Mouse (Mus musculus) neural tube, embryonic 14.5 days (tissue): ENCODE results near the gene S100a1. TPM values are rescaled to one million over a fixed set of nuclear protein-coding genes. Genes with fewer than 3 reads are reported as not detected.

Source experiments
- ATAC-seq: fragments of 200-750 bp; cut with Nextera tagmentation; 2 replicates; pipeline ENCODE4 v1.8.0; 2017; ENCODE audit warnings: low read depth, mild to moderate bottlenecking, moderate TSS enrichment, moderate library complexity
- H3K27ac ChIP-seq: fragments of 300-500 bp; sonication (generic); 2 replicates; pipeline ENCODE4 v1.5.1; 2014; ENCODE audit warnings: low read depth, mild to moderate bottlenecking, control low read depth, low read length, moderate library complexity, mixed read lengths
- H3K27me3 ChIP-seq: fragments of 300-500 bp; sonication (generic); 2 replicates; pipeline ENCODE4 v1.6.1; 2014; ENCODE audit warnings: low read length; ENCODE audit not compliant: control insufficient read depth, insufficient read depth
- H3K36me3 ChIP-seq: fragments of 300-500 bp; sonication (generic); 2 replicates; pipeline ENCODE4 v1.6.1; 2014; ENCODE audit warnings: low read length, mixed read lengths; ENCODE audit not compliant: control insufficient read depth, insufficient read depth
- H3K4me1 ChIP-seq: fragments of 300-500 bp; sonication (generic); 2 replicates; pipeline ENCODE4 v1.6.1; 2014; ENCODE audit warnings: low read length; ENCODE audit not compliant: control insufficient read depth, insufficient read depth
- H3K4me2 ChIP-seq: fragments of 300-500 bp; sonication (generic); 2 replicates; pipeline ENCODE4 v1.6.1; 2014; ENCODE audit warnings: mild to moderate bottlenecking, low read depth, low read length, control low read depth
- H3K4me3 ChIP-seq: fragments of 300-500 bp; sonication (generic); 2 replicates; pipeline ENCODE4 v1.5.1; 2014; ENCODE audit warnings: low read depth, low read length, control low read depth, mixed read lengths
- H3K9ac ChIP-seq: fragments of 300-500 bp; sonication (generic); replicated peaks from 2 replicates; pipeline ENCODE4 v1.6.1; 2014; ENCODE audit warnings: low read depth, mild to moderate bottlenecking, control low read depth, low read length, mixed read lengths
- H3K9me3 ChIP-seq: fragments of 300-500 bp; sonication (generic); 2 replicates; pipeline ENCODE4 v1.6.1; 2016; ENCODE audit warnings: low read length; ENCODE audit not compliant: control insufficient read depth
- WGBS: fragments of 180-500 bp; shearing (Covaris S2); extraction: QIAGEN DNeasy Blood & Tissue Kit; methylation state at CpG from one replicate; pipeline ENCODE4 v1.1.7; 2014; 5-methylcytosine and 5-hydroxymethylcytosine counted together
- polyA plus RNA-seq: library from polyadenylated mRNA; unstranded; fragments of >200 nt; fragmentation: Nextera tagmentation; extraction: Ambion mirVana; gene quantifications from 2 replicates; pipeline ENCODE4 v1.2.1, GENCODE M21; 2014

S100a1 gene
- 15.8 and 18.6 TPM in 2 replicates for polyA plus RNA-seq

GRCm38 (mm10) chr3:90513796-90514590, at the start of gene S100a1, which contains the start of gene S100a13:
Gene S100a1, minus strand, starts transcription at chr3:90514392.
Gene S100a13, plus strand, starts transcription at chr3:90514435.
- Histone ChIP-seq H3K4me2 (peak within 1 kb of the TSS; percentile 39), H3K9me3 (no peaks in the 10 kb centered on the region), H3K4me3 (peak within 1 kb of the TSS; percentile 16), H3K27ac (no peak within 1 kb of the TSS), H3K36me3 (no peaks in the 10 kb centered on the region), H3K9ac (0 out of 2 replicates have a peak within 1 kb of the TSS, but pooled peaks have one; percentile 4), H3K27me3 (peaks cover 2% of the 10 kb centered on the region; the same call in 1 of the 2 replicates), H3K4me1 (peaks cover 8% of the 10 kb centered on the region)
- no peak for ATAC-seq
- 4% methylated on average over 25 of the region's 25 CpGs for WGBS

DNA sequence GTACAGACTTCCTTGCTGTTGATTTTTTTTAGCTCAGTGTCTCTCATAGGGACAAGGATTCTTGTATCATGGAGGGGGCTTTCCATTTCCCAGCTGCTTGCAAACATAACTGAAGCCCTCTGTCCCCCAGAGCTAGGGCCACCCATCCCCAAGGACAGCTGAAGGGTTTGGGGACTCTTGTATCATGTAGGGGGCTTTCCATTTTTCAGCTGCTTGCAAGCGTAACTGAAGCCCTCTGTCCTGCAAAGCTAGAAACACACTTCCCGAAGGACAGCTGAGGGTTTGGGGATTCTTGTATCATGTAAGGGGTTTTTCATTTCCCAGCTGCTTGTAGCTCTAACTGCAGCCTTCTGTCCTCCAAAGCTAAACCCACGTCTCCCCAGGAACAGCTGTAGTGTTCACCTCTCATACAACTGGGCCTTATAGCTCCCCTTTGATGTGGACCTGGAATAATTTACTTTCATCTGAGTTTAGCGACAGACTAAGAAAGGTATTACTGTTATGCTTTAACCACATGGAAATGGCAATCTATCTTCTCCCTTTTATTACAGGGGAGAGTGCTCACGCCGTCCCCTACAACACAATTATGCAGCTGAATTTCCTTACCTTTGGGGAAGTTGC, 45.9 kb upstream of the S100a1 start, which contains the start of gene S100a3:
Gene S100a3, plus strand, starts transcription at position 571 of the 621 bp plus-strand sequence.
- H3K9me3 ChIP-seq, result no peaks in the 10 kb centered on the region
- no peak within 1 kb of the TSS for H3K9ac ChIP-seq
- H3K4me3 ChIP-seq, result no peak within 1 kb of the TSS
- ATAC-seq, result no peak
- 83% methylated on average over 6 of the region's 6 CpGs for WGBS
- H3K27ac ChIP-seq, result no peak within 1 kb of the TSS
- no peaks in the 10 kb centered on the region for H3K27me3 ChIP-seq
- H3K4me1 ChIP-seq, result no peaks in the 10 kb centered on the region
- no peak within 1 kb of the TSS for H3K4me2 ChIP-seq
- H3K36me3 ChIP-seq, result no peaks in the 10 kb centered on the region

- Histone ChIP-seq H3K27me3 (no peaks in the 10 kb centered on the region), H3K9me3 (no peaks in the 10 kb centered on the region), H3K27ac (no peak overlapping the region), H3K4me3 (no peak overlapping the region), H3K4me1 (no peaks in the 10 kb centered on the region), H3K9ac (no peak overlapping the region), H3K4me2 (no peak overlapping the region), H3K36me3 (no peaks in the 10 kb centered on the region)
- 35% methylated on average over 5 of the region's 5 CpGs for WGBS
- peak; percentile 90 for ATAC-seq
Observed at GRCm38 (mm10) chr3:90555954-90556353, 41.8 kb upstream of the S100a1 start.

DNA sequence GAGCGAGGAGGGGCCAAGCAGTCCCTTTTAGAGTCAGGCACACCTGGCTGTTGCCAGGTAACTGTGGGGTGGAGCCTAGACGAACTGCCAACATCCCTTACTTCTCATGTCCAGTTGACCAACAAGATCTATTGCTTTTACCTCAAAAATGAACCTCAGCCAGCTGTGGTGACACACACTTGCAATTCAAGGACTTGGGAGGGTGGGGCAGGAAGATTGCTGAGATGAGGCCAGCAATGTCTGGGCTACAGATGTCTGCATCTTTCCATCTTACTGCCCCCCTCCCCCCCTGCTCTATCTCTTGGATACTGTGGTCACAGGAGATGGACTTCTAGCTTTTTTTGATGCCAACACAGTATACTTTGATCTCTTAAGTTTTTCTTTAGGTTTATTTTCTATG, 38.0 kb upstream of the S100a1 start:
- Histone ChIP-seq H3K36me3 (no peaks in the 10 kb centered on the region), H3K27me3 (no peaks in the 10 kb centered on the region), H3K4me2 (no peak overlapping the region), H3K4me3 (no peak overlapping the region), H3K9me3 (no peaks in the 10 kb centered on the region), H3K9ac (no peak overlapping the region), H3K4me1 (no peaks in the 10 kb centered on the region), H3K27ac (no peak overlapping the region)
- WGBS, result 91% methylated on average over 2 of the region's 2 CpGs
- ATAC-seq, result no peak

DNA sequence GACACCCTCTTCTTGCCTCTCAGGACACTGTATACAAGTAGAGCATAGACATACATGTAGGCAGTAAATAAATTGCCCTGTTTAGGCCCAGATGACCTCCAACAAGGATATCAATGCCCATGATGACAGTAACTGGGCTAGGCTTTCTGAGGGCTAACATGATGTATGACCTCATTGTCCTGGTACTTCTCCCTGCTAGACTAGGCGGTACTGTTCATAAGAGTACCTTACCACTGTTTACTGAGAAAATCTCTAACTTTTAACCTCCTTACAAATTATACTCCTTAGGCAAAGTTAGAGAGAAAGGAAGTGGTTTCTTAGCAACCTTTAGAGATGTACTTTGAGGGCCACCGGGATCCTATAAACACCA, 36.2 kb upstream of the S100a1 start:
- ATAC-seq, result no peak

GRCm38 (mm10) chr3:90549676-90550420, 35.7 kb upstream of the S100a1 start:
- no peak for ATAC-seq
- Histone ChIP-seq H3K4me3 (no peak overlapping the region), H3K9me3 (no peaks in the 10 kb centered on the region)

More for the DNA sequence above, 36.2 kb upstream of the S100a1 start:
- Histone ChIP-seq H3K36me3 (no peaks in the 10 kb centered on the region), H3K27ac (no peak overlapping the region), H3K9ac (no peak overlapping the region), H3K27me3 (no peaks in the 10 kb centered on the region), H3K4me1 (no peaks in the 10 kb centered on the region), H3K4me3 (no peak overlapping the region), H3K9me3 (no peaks in the 10 kb centered on the region), H3K4me2 (no peak overlapping the region)
- 87% methylated on average over 2 of the region's 2 CpGs for WGBS

DNA sequence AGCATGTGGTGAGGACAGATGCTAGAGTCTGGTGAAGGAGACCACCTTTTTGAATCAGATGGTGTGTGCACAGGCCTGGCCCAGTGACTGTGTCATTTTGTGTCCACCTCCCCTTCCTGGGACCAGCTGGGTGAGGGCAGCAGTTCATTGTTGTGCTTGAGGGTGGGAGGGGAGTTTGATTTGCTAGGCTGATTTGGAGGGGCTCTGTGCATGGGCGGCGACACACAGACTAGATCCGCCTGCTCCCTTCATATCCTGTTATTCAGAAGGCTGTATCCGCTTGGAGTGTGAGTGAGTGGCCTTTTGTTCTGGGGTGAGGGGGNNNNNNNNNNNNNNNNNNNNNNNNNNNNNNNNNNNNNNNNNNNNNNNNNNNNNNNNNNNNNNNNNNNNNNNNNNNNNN, 26.7 kb upstream of the S100a1 start:
- no peaks in the 10 kb centered on the region for H3K36me3 ChIP-seq
- no peaks in the 10 kb centered on the region for H3K27me3 ChIP-seq
- 42% methylated on average over 4 of the region's 4 CpGs for WGBS
- no peak overlapping the region for H3K4me2 ChIP-seq
- H3K4me1 ChIP-seq, result no peaks in the 10 kb centered on the region
- H3K9ac ChIP-seq, result no peak overlapping the region
- no peak overlapping the region for H3K27ac ChIP-seq
- H3K9me3 ChIP-seq, result no peaks in the 10 kb centered on the region
- H3K4me3 ChIP-seq, result no peak overlapping the region
- no peak for ATAC-seq

More at GRCm38 (mm10) chr3:90549676-90550420, 35.7 kb upstream of the S100a1 start:
- Histone ChIP-seq H3K4me2 (no peak overlapping the region), H3K27ac (no peak overlapping the region), H3K27me3 (no peaks in the 10 kb centered on the region), H3K9ac (no peak overlapping the region), H3K4me1 (no peaks in the 10 kb centered on the region), H3K36me3 (no peaks in the 10 kb centered on the region)
- WGBS, result 54% methylated on average over 5 of the region's 5 CpGs

GRCm38 (mm10) chr3:90537905-90538296, 23.7 kb upstream of the S100a1 start:
- 82% methylated on average over 5 of the region's 5 CpGs for WGBS
- ATAC-seq, result no peak
- Histone ChIP-seq H3K27me3 (no peaks in the 10 kb centered on the region), H3K4me2 (no peak overlapping the region), H3K4me1 (no peaks in the 10 kb centered on the region), H3K27ac (no peak overlapping the region), H3K36me3 (no peaks in the 10 kb centered on the region), H3K9me3 (no peaks in the 10 kb centered on the region), H3K4me3 (no peak overlapping the region), H3K9ac (no peak overlapping the region)
